Mouse (Mus musculus) heart, adult 2 months (tissue): ENCODE results near the gene Scg3. TPM values are rescaled to one million over a fixed set of nuclear protein-coding genes. Genes with fewer than 3 reads are reported as not detected.
A peak's percentile ranks its signal among the peaks of the same experiment; 100 is the strongest.
"Not testable (repeated sequence)": the region's sequence is repeated elsewhere in the genome, so short reads cannot be mapped to it uniquely, and the experiment has no call there.

ENCODE experiments used
- DNase-seq, 2 experiments: peaks; one replicate each; pipeline ENCODE4 v3.0.0; 2021
- H3K27ac ChIP-seq: fragments of 200-600 bp; 2 replicates; pipeline ENCODE4 v1.8.1; 2022
- H3K27me3 ChIP-seq: fragments of 200-500 bp; 2 replicates; pipeline ENCODE4 v1.6.1; 2012; ENCODE audit warnings: mild to moderate bottlenecking, low read length, inconsistent platforms, mixed read lengths; ENCODE audit not compliant: control insufficient read depth, insufficient read depth
- H3K36me3 ChIP-seq: fragments of 200-500 bp; 2 replicates; pipeline ENCODE4 v1.6.1; 2012; ENCODE audit warnings: low read length, inconsistent platforms; ENCODE audit not compliant: control insufficient read depth, insufficient read depth
- H3K4me1 ChIP-seq: fragments of 200-500 bp; 2 replicates; pipeline ENCODE4 v1.6.1; 2011; ENCODE audit warnings: low read length; ENCODE audit not compliant: control insufficient read depth, insufficient read depth
- H3K4me3 ChIP-seq: fragments of 200-600 bp; 2 replicates; pipeline ENCODE4 v1.8.1; 2022
- H3K79me2 ChIP-seq: fragments of 200-500 bp; replicated peaks from 2 replicates; pipeline ENCODE4 v1.6.1; 2012; ENCODE audit warnings: mild to moderate bottlenecking, inconsistent platforms, low read length, moderate library complexity, mixed read lengths; ENCODE audit not compliant: control insufficient read depth, insufficient read depth
- H3K9ac ChIP-seq: fragments of 200-500 bp; 2 replicates; pipeline ENCODE4 v1.6.1; 2012; ENCODE audit warnings: low read depth, mild to moderate bottlenecking, control low read depth, inconsistent platforms, low read length, mixed read lengths
- CTCF ChIP-seq: fragments of 200-600 bp; IDR thresholded peaks from 2 replicates; pipeline ENCODE4 v1.8.1; 2022; ENCODE audit warnings: antibody characterized with exemption, mild to moderate bottlenecking, moderate library complexity
- EP300 ChIP-seq: fragments of 200-500 bp; IDR thresholded peaks from 2 replicates; pipeline ENCODE4 v1.6.1; 2011; ENCODE audit warnings: low read depth, low read length, control low read depth; ENCODE audit not compliant: insufficient read depth
- POLR2A ChIP-seq: fragments of 200-500 bp; IDR thresholded peaks from 2 replicates; pipeline ENCODE4 v1.6.1; 2011; ENCODE audit warnings: mild to moderate bottlenecking, low read depth, low read length, control low read depth; ENCODE audit not compliant: insufficient read depth
- WGBS: fragments of 180-500 bp; shearing (Covaris S2); methylation state at CpG from one replicate; pipeline ENCODE4 v1.1.7; 2018; 5-methylcytosine and 5-hydroxymethylcytosine counted together
- intact Hi-C: fragments of 180-260 bp; cut with DNase I; formaldehyde crosslinking; loops from one replicate; pipeline ENCODE4 v1.15.1; 2025
- polyA plus RNA-seq: library from polyadenylated mRNA; depleted of rRNA; stranded (reverse); fragments of >200 nt; gene quantifications from 2 replicates; pipeline ENCODE4 v1.2.3, GENCODE M21; 2012
- total RNA-seq, 2 experiments: library from RNA; stranded (reverse); gene quantifications; 2 replicates each; pipeline ENCODE4 v1.2.3; 2021

Gene Scg3
- total and polyA plus RNA-seq, 3 experiments, result 0.37 to 1.3 (median 0.43) TPM

DNA sequence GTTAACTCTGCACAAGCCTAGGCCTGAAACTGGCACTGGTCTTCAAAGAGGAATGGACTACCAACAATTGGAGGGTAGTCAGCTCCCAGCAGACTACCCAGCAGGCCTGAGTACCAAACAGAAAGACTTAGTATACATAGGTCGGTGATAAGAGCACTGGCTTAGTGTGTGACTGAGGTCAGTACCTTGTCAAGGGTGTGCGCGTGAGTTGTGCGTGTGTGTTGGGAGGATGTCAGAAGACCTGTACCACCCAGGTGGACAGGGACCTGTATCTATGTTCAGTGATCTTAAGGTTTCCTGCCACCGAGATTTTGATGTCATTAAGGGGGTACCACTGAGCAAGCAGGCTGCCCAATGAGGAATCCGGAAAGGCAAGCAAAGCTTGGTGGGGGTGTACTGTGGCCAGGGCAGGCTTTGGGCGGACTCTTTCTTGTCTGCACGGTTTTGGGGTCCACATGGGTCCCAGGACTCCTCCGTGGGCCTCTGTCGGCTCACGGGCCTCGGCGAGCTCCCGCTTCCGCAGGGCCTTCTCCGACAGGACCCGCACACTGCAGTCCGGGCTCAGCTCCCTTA is 58.8 kb downstream of the Scg3 start:
- Histone ChIP-seq H3K4me3 (peak overlapping the region; percentile 74), H3K36me3 (no peaks in the 10 kb centered on the region), H3K79me2 (no peaks in the 10 kb centered on the region; the same call in 1 of the 2 replicates), H3K9ac (peak overlapping the region; percentile 82), H3K27ac (peak overlapping the region; percentile 81), H3K27me3 (no peaks in the 10 kb centered on the region), H3K4me1 (no peaks in the 10 kb centered on the region)
- no peak for TF ChIP-seq EP300
- no peak for TF ChIP-seq POLR2A
- TF ChIP-seq CTCF, result no peak
- DNase-seq, result no peak
- WGBS, result 23% methylated on average over 18 of the region's 18 CpGs
- intact Hi-C loops, result no loop called here

DNA sequence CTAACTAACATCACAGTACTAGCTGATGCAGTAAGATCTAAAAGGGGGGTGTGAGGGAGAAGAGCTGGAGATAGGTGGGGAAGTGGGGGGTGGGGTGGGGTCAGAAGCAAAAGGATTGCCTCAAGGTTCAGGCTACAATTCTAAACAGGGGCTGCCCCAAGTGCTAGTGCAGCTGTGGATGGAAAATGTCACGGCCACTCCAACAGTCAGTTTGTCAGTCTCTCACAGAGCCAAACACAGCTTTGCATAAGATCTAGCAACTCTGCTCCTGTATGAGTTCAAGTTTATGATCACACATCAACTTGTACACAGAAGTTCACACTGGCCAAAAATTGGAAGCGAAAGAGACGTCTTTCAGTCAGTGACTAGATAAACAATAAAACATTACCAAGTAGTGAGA is 62.4 kb downstream of the Scg3 start:
- no peaks in the 10 kb centered on the region for H3K4me1 ChIP-seq
- H3K27me3 ChIP-seq, result no peaks in the 10 kb centered on the region
- DNase-seq, result no peak
- H3K9ac ChIP-seq, result no peak overlapping the region
- H3K4me3 ChIP-seq, result no peak overlapping the region
- no peak for TF ChIP-seq POLR2A
- no peaks in the 10 kb centered on the region for H3K36me3 ChIP-seq
- no peaks in the 10 kb centered on the region for H3K79me2 ChIP-seq
- 77% methylated on average over 3 of the region's 3 CpGs for WGBS
- intact Hi-C loops, result no loop called here
- H3K27ac ChIP-seq, result no peak overlapping the region

DNA sequence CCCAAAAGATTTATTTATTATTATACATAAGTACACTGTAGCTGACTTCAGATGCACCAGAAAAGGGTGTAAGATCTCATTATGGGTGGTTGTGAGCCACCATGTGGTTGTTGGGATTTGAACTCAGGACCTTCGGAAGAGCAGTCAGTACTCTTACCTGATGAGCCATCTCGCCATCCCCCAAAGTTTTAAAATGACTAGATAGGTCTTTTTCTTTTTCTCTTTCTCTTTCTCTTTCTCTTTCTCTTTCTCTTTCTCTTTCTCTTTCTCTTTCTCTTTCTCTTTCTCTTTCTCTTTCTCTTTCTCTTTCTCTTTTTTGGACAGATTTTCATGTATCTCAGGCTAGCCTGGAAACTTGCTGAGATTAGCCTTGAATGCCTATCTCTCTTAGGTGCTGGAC is 64.1 kb downstream of the Scg3 start:
- H3K79me2 ChIP-seq, DNase-seq, H3K27me3 ChIP-seq, H3K36me3 ChIP-seq, intact Hi-C loops, H3K27ac ChIP-seq, H3K4me1 ChIP-seq, H3K9ac ChIP-seq, H3K4me3 ChIP-seq: not testable (repeated sequence)
- WGBS, result 91% methylated on average over 2 of the region's 2 CpGs

DNA sequence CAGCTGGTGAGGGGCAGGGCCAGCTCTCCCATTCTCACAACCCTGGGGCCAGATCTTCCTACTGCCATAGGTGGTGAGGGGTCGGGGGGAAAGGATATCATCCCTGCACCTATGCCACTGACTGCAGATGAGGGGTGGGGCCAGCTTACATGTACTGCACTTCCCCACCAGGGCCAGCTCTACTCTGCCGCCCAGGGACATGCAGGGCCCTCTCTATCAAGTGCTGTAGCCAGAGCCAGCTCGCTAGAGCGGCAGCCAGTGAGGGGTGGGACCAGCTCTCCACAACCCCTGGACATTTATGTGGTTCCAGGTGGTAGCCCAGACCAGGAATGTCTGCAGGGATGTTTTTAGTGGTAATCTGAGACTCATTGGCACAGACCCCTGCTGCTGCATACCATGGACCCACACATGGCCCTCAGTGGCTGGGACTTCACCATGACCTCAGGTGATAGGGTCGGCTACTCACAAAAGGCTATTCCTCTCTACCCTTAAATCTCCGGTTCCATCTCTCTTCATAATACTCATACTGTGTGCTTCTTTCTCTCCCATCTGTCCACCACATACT is 64.9 kb downstream of the Scg3 start:
- intact Hi-C loops, result no loop called here
- WGBS, result 95% methylated on average over 6 of the region's 6 CpGs
- H3K4me3 ChIP-seq, result no peak overlapping the region
- H3K36me3 ChIP-seq, result no peaks in the 10 kb centered on the region
- no peak for TF ChIP-seq POLR2A
- no peak for TF ChIP-seq CTCF
- TF ChIP-seq EP300, result no peak
- no peak overlapping the region for H3K27ac ChIP-seq
- DNase-seq, result no peak
- H3K79me2 ChIP-seq, result no peaks in the 10 kb centered on the region
- no peaks in the 10 kb centered on the region for H3K4me1 ChIP-seq
- no peak overlapping the region for H3K9ac ChIP-seq
- H3K27me3 ChIP-seq, result no peaks in the 10 kb centered on the region

DNA sequence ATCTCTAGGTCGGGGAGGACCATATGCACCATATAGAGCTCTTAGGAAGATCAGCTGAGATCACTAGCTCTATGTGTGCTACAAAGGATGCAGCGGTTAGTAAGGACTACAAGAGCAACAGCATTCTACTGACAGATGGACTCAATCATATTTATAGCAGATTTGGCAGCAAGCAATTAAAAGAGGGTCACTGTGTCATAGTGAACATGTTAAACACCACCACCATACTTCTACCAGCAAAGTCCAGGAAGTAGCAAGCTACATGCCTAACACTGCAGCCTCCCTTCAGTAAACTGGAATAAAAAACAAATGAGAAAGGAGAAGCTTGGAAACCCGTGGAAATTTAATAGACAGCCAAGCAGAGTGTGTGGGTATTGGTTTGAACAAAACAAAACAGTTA is 67.3 kb downstream of the Scg3 start:
- Histone ChIP-seq H3K4me3 (no peak overlapping the region), H3K4me1 (no peaks in the 10 kb centered on the region), H3K27me3 (no peaks in the 10 kb centered on the region), H3K27ac (no peak overlapping the region), H3K9ac (no peak overlapping the region), H3K79me2 (no peaks in the 10 kb centered on the region), H3K36me3 (no peaks in the 10 kb centered on the region)
- intact Hi-C loops, result no loop called here
- DNase-seq, result no peak
- TF ChIP-seq POLR2A, result no peak
- no peak for TF ChIP-seq CTCF
- TF ChIP-seq EP300, result no peak
- WGBS, result 62% methylated on average over 3 of the region's 3 CpGs

DNA sequence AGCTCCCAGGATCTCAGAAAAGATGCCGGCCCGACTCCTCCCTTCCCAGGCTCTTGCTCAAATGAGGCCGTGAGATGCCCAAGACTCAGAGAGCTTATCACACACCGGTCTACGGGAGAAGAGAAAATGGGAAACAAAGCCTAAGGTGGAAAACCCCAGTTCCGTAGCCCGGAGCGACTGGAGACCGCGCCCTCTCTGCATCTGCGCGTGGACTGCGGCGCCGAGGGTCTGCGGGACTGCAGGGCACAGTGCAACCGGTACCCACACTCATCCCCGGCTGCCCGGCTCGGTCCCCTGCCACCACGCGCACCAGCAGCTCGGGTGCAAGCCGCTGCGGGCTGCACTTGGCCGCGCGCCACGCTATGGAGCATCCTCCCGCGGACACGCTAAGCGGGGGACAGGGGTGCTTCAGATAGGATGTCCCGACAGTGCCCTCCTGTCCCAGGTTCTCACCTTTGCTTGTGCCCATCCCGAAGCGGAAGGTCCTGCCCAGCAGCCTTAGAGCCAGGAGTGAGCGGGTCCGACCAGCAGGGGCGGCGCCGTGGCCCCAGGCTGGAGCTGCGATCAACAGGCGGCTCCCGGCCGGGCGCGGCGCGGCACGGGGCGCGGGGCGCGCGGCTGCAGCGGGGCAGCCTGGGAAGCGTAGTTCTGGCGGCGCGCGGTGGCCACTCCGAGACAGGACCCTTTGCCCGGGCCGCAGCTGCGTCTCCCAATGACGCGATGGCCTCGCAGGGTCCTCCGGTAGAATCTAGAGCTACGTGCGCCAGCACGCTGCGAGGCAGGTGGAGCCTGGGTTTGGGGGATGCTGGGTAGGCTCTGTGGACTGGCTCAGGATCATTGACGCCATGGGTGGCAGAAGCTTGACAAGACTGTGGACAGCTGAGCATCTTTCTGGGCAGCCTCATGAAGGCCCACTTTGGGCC is 73.0 kb downstream of the Scg3 start, which contains the start of gene Tmod2:
Gene Tmod2, minus strand, starts transcription at position 755 of the 923 bp plus-strand sequence.
- WGBS, result 2% methylated on average over 62 of the region's 74 CpGs
- Histone ChIP-seq H3K79me2 (no peaks in the 10 kb centered on the region), H3K4me1 (no peaks in the 10 kb centered on the region), H3K36me3 (no peaks in the 10 kb centered on the region), H3K4me3 (peak within 1 kb of the TSS; percentile 71), H3K9ac (peak within 1 kb of the TSS; percentile 70), H3K27me3 (0 out of 2 replicates have a peak, but pooled peaks cover 2% of the 10 kb centered on the region), H3K27ac (peak within 1 kb of the TSS; percentile 7; the same call in 1 of the 2 replicates)
- intact Hi-C loops, result no loop called here
- TF ChIP-seq CTCF, result peak; percentile 31
- TF ChIP-seq POLR2A, result no peak
- DNase-seq, result peak; percentile 64 to 73
